Mouse (Mus musculus) ES-E14 (cell line): ENCODE measurements around the gene Uvrag.

Source experiments
- CHD2 ChIP-seq: IDR thresholded peaks from 2 replicates; pipeline ENCODE4 v1.6.1; 2014; ENCODE audit warnings: mild to moderate bottlenecking, low read depth, low read length, inconsistent platforms
- HCFC1 ChIP-seq: IDR thresholded peaks from 2 replicates; pipeline ENCODE4 v1.6.1; 2012; ENCODE audit warnings: low read length, inconsistent platforms, borderline replicate concordance; ENCODE audit not compliant: insufficient read depth
- ZC3H11A ChIP-seq: IDR thresholded peaks from 2 replicates; pipeline ENCODE4 v1.6.1; 2012; ENCODE audit warnings: low read depth, mild to moderate bottlenecking, inconsistent platforms, low read length, borderline replicate concordance
- ZNF384 ChIP-seq: IDR thresholded peaks from 2 replicates; pipeline ENCODE4 v1.6.1; 2012; ENCODE audit warnings: low read depth, low read length, inconsistent platforms

DNA sequence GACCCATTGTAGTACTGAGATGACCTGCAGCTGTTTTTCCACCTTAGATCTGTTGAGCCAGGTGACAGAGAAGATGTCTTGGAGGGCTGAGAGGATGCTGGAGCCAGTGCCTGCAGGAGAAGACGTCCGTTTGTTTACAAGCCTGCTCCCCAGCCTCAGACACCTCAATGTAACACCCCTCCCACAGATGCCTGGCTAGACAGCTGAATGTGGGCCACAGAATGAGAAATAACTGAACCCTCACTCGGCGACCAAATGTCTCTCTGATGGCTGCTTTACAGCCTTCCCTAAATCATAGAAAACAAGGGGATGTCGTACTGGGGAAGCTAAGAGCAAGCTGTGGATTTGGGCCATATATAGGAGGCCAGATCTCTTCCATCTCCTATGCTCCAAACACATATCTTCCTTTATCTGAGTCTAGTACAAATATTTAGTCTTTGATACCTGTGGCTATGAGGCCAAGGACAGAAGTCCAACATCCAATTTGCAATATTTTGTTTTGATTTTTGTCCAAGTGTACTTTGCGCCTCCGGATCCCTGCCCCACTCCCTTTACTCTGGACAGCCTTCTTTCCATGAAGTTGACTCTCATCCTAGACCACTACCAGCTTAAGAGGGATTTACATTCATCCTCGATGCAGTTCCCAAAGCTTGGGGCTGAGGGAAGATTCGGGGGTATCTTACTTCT lies 28.9 kb upstream of the Uvrag start:
- TF ChIP-seq CHD2 (no peak), HCFC1 (no peak), ZC3H11A (no peak), ZNF384 (no peak)
